Mouse (Mus musculus) common myeloid progenitor, adult 5-6 weeks (primary cell): ENCODE measurements at regions not wholly inside any gene's neighbourhood (a gene's known extent, or its start where the extent isn't known, plus 50 kb on each side); places are given as distances from the start of the nearest gene placed in this dataset.

Experiments
- ATAC-seq: replicated peaks from 2 replicates; pipeline ENCODE4 v1.8.0; 2016; ENCODE audit warnings: low read depth, mild to moderate bottlenecking, moderate TSS enrichment, inconsistent platforms; ENCODE audit not compliant: poor library complexity, severe bottlenecking

DNA sequence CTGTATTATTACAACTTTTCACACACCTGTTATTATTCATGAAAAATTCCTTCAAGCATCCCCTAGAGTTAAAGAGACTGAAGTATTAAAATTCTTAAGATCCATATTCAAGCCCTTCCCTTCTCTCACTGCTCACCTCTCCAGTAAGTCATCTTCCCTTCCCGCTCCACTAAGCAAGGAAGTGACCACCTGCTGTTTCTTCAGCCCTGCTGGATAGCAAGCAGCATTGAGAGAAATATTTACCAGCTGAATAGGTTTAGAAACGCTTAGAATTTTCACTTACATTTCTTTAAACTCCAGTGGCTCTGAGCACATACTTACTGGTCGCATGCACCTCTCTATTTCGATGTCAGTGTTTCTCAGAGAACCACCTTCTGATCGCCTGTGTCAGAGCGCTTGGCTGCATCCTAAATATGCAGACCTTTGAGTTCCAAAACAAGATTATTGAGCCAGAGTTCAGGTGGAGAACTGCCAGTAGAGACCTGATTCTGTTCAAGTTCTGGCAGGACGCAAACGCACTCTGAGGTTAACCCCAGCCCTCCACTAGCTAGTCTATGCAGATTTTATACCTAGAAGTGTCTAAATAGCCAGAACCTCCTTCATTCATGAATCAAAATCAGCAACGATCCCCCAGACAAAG is 314.9 kb downstream of the Mllt3 start:
- no peak for ATAC-seq

DNA sequence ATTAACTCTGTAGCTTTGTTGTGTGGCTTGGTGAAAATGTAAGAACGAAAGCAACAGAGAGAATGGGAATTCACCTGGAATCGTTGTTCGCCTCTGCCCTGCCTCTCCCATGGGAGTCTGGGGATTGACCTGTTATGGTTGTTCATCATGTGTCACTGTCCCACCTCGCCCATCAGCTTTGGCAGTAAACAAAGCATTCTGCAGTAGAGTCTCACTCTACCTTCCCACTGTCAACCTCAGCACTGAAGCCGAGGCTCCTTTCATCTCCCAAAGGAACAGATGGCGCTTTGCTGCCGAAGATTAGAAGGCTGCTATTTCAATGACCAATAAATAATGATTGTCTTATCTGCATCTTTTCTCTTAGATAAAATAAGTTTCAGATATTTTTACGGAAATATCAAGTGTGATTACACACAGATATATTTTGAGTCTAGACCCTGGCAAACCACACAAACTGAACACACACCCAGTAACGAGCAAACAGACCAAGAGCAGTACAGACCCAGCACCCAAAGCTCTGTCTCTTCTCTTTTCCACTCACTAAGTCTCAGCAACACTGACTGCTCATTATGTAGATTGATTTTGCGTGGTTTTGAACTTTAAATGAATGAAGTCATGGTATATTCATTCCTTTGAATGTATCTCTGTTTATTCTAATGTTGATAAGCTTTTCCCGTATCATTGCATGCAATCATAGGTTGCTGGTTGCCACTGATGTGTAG is 317.8 kb downstream of the Mllt3 start:
- ATAC-seq: no peak

DNA sequence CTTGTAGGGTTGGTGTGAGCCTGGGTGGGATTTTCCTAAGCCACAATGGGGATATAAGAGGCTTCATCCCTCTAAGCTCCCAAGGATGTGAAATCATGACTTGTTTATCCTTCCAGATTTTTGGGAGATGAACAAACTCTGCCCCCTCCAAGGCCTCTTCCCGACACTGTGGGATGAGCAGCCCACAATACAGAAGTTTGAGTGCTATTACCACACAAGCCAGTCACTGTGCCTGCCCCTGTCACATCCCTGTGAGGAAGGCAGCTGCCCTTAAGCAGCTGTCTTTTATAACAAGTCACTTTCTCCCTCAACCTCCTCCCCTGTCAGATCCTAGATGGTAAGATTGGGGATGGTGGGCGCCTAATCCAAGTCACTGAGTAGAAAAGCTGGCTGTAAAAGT is 320.5 kb downstream of the Mllt3 start:
- ATAC-seq: no peak

DNA sequence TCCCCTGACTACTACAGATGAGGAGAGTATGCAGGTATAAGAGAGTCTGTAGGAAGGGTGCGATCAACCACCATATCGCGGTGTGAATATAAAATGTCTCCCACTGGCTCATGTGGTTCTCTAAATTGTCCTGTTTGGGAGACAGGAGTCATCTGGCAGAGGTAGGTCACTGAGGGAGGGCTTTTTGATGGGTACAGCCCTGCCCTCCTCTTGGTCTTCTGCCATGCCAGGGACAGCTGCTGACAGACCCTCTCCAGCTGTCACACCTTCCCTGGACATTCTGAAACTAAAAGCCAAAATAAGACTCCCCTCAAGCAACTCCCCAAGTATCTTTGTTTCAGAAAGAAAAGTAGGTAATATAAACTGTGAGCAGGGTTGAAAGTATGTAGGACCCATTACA is 320.9 kb downstream of the Mllt3 start:
- no peak for ATAC-seq

DNA sequence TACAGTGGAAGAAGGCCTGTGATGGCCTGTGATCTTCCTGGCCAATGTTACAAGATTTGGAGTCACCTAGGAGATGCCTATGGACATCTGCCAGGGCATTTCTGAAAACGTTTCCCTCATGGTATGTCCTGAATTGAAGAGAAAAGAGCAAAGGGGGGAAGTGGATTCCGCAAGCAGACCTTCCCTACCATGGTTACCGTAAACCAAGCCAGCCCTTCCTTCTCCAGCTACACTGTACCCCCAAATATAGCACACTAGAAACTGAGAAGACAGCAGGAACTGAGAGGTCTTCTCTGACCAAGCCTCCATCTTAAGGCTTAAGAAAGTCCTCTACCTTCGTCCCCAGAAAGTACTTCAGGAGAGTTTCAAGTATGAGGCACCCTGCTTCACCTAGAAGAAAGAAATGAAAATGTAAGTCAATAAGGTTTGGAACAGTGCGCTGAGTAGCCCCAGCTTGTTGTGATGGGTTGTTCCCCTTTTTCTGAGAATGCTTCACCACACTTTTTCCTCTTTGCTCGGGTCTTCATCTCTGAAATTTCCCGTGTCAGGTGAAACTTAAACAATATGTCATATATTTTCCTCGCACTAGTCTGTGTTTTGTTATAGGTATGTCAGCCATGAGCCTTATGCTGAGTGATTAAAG is 321.9 kb downstream of the Mllt3 start:
- ATAC-seq: peak; percentile 66

DNA sequence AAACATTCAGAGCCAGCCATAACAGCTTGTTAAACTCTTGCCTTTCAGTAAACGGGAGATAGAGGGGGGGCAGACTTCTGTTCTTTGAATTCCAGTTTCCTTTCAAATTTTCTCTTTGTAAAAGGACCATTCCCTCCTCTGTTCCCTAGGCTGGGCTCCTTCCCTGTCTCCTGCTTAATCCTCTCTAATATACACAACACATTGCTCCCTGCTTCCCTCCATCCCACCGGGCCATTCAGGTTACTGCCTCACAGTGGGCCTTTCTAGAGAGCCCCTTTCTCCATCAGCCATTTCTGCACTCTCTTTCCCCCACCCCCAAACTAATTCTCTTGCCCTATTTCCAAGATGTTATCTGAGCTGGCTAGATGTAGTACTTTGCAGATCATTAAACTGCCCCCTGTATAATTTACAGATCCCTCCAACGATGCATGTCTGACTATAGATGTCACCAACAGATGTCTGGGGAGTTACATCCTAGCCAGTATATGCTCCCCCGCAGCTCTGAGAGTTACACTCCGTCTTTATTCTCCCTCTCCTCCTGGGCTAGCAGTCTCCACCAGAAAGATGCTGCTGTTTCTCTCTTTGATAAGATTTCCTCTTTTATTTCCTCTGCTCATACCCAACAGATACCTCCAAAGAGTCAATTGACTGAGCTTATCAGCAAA is 324.1 kb downstream of the Mllt3 start:
- ATAC-seq: no peak

DNA sequence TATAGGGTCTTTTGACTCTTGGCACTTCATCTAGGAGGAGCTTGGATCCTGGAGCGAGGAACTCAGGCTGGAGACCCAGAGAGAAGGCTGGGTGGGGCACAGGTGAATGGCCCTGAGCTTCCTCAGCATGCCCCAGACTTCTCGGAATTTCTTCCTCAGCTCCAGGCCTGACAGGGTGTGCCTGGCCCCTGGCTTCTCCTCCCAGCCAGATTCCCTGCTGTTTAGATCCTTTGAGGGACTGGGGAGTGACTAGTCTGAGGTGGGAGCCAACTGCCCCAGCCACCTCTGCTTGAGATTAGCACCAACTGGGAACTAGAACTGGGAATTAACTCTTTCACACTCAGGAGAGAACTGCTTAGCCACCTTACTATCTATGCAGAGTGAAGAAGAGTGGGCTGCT is 325.8 kb downstream of the Mllt3 start:
- no peak for ATAC-seq

DNA sequence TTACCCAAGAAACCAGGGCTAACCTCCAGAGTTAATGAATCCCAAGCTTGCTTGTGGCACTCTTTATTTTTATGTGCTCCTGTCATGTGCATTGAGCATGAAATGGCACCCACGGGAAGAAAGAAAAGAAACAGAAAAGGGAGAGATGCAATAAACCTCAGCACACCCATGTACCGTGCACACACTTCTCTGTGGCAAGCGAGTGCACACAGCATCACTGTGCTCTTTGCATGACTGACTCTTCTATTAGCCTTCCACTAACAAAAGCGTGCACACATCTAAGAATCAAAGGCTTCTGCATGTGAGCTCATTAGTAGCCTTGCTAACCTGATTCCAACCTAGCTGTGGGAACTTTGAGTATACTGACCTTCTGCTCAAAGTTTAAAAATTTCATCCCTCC is 330.3 kb downstream of the Mllt3 start:
- ATAC-seq: no peak

DNA sequence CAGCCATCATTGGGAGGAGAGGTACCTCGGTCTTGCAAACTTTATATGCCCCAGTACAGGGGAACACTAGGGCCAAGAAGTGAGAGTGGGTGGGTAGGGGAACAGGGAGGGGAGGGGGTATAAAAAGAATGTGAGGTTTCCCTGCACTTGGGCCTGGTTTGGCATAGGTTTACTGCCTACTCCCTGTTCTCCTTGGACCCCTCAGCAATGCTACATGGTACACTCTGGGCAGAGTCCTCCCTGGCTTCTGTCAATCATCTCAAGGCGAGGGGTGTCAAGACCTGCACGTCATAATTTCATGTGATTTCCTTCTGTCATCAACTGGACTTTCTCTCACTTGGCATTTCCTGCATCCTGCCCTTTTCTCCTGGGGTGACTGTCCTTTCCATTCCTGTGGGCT is 330.9 kb downstream of the Mllt3 start:
- no peak for ATAC-seq

DNA sequence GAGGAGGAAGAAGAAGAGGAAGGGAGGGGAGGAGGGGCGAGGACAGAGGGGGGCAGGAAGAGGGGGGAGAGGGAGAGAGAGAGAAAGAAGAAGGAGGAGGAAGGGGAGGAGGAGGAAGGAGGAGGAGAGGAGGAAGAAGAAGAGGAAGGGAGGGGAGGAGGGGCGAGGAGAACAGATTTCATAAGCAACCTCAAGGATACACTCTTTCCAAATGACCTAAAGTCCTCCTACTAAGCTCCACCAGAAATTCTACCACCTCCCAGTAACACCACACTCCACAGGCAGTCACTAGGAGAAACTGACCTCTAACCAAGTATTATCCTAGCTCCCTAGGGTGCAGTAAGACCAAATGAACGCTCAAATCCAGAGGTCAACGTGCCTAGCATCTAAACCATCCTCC is 332.1 kb downstream of the Mllt3 start:
- 0 out of 2 replicates have a peak, but pooled peaks have one; percentile 22 for ATAC-seq

DNA sequence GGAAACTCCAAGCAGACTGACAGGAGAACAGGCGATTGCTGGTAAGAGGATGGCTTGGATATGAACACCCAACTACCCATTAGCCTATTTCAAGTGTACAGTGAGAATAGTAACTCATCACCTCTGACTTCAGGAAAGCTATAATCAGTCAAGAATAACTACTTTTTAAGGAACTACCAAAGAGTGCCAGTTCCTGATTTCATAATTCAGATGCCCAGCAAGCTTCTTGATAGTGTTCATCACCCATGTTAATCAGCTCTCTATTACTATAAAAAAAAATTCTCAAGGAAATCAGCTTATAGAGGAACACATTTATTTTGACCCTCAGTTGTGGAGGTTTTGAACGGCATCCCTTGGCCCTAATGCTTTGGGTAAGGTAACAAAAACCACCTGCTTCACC is 332.7 kb downstream of the Mllt3 start:
- peak; percentile 52 for ATAC-seq

DNA sequence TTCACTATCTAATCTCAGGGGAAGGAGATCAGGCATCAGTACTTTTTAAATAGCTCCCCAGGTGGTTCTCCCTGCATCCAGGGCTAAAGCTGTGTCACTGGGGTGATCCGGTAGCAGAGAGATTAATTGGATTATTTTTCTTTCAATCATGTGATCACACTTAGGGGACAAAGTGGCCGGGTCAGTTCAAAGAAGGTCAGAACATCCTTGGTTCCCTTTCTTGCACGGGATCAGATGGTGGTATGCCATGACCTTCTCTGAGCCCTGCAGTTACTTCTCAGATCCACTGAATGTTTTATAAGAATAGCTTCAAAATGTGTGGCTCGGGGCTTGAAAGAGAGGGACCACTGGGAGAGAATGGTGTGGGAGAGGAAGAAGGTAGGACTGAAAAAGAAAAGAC is 333.6 kb downstream of the Mllt3 start:
- no peak for ATAC-seq

DNA sequence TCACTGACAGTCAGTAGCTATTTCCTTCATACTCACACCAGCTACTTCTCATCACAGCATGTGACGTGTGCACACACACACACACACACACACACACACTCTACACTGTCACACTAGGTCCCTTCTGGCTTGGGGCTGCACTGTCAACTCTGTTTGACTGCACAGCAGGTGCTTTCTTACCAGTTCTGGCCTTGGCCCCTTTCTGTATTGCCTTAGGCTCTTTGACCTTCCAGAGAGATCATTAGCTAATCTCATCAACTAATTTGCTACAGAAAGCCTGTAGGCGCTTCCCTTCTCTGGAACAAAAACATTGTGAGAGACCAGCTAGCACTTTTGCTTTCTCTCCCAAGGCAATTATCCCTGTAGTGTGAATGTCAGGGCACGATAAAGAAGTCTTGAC is 334.4 kb downstream of the Mllt3 start:
- ATAC-seq: no peak

DNA sequence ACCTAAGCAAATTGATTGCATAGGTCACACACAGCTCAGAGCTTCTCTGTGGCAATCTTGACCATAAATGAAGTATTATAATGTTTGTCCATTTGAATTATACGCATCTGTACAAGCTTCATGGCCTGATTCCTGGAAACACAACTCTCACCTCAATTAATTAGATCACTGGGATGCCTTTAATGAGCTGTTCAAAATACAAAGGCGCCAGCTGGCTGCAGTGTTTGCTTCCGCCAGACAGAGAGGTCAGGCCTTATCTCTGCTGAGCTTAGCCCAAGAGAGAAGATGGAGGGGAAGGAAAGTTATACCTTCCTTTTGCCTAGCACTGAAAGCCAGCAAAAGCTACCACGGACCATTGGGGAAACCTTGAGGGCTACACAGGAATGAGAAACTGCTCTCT is 336.2 kb downstream of the Mllt3 start:
- ATAC-seq: no peak

DNA sequence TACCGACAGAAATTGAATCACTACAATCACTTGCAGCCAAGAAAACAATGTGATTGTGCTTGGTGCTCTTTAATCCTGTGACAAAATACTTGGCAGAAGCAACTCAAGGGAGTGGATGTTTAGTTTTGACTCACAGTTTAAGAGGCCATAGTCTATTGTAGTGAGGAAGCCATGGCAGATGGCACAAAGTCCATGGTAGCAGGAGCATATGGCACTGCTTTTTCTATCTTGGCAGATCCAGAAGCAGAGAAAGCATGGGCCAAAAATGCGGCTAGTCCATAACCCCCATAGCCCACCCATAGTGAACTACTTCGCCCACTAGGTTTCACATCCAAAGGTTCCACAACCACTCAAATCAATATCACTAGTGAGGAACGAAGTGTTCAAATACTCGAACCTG is 337.4 kb downstream of the Mllt3 start:
- ATAC-seq: no peak

DNA sequence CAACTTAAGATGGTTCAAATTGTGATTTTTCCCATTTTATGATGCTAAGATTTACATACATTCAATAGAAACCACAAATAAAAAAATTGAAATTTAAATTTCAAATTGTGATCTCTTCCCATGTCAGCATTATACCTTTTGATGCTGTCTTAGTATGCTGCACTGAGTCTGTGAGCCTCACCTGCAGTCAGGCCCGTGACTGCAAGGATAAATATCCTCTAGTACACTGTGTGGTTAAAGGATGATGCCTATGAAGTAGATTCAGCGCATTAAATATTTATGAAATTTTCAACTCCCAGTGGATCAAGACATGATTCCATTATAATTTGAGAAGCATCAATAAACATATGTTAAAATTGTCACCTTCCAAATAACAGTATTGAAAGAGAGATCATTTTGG is 340.4 kb downstream of the Mllt3 start:
- ATAC-seq: no peak

DNA sequence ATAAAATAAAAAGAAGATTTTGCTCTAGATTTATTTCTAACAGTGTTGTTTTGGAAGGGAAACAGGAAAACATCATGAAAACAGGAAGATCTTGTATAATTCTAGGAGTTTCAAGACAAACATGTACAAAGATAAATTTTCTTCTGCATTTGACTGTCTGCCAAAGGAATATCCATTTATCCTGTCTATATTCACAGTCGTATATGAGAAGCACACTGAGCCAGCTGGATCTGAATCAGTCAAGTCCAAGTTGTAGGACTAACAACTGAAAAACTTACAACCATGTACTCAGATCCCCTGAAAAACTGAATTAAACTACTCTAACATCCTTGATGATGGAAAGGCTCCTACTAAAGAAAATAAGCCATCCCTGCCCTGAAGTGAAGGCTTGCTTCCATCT is 348.2 kb downstream of the Mllt3 start:
- no peak for ATAC-seq

DNA sequence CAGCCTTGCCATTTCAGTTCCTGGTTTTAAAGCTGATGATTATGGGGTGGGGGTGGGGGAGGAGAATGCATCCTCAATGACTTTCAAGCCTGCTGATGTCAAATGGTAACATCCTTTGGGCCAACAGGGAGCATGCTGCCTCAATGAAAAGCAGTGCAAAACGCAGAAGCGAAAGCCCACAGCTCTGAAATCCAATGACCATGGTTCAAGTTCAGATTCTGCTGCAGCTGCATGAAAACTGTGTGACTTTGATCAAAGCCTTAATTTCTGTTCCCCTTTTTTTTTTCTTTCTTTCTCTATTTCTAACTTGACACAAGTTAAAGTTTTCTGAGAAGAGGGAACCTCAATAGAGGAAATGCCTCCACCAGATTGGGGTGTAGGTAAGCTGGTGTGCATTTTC is 350.4 kb downstream of the Mllt3 start:
- ATAC-seq: peak; percentile 92

DNA sequence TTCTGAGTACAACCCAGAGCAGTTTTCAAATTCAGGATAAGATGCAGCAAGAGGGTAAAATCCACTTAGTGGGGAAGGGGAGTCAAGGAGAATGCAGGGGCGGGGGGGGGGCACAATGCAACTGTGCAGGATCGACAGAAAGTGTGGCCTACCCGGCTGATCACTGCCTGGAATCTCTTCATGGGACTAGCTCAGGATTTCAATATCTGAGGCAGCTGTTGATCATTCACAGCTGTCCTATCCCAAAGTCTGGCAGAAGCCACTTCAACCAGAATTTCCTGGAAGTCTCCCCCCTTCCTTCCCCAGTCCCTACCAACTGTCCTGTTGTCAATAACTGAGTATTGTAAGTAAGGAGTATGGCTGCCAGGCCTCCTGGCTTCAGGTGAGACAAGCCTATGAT is 362.1 kb downstream of the Mllt3 start:
- no peak for ATAC-seq

DNA sequence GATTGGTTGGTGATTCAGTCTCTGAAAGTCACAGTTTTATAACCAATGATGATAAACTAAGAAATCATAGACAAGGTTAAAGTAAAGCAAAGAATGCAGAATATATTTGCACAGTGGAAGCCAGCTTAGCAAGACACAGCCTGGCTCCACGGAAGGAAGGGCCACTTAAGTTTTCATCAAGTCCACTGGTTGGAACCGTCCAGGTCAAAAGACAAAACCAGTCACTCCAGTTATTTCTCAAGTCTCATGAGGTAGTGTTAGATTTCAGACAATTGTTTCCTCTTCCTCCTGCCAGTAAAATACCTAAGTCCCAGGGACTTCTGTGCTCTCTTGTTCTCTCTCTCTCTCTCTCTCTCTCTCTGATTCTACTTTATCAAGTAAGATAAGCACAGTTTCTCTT is 363.0 kb downstream of the Mllt3 start:
- ATAC-seq: no peak

DNA sequence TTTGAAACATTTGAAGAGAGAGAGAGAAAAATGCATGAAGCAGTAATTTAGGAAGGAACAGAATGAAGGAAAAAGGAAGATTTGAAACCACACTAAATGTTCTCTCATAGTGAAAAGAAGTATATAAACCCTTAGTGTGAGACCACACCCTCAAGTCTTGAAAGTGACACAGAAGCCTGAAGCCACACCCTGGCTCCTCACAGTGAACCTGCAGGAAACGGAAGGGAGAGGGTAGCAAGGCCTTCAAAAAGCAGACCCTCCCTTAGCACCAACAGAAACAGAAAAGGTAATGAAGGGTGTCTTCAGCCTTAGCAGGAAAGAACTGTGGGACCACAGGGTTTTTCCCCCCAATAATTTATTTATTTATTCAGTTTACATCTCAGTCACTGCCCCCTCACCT is 363.7 kb downstream of the Mllt3 start:
- ATAC-seq: 0 out of 2 replicates have a peak, but pooled peaks have one; percentile 36
